Mouse (Mus musculus) E14TG2a.4 (cell line): ENCODE measurements around the gene Sco2.

Source experiments
- H3K27me3 ChIP-seq: 2 replicates; pipeline ENCODE4 v1.6.1; 2014; ENCODE audit warnings: low read length, control low read depth; ENCODE audit not compliant: insufficient read depth
- H3K36me3 ChIP-seq: 2 replicates; pipeline ENCODE4 v1.6.1; 2014; ENCODE audit warnings: low read length, control low read depth; ENCODE audit not compliant: insufficient read depth
- H3K4me1 ChIP-seq: replicated peaks from 2 replicates; pipeline ENCODE4 v1.6.1; 2014; ENCODE audit warnings: low read depth, low read length, control low read depth
- H3K4me3 ChIP-seq: replicated peaks from 2 replicates; pipeline ENCODE4 v1.5.1; 2014; ENCODE audit warnings: mild to moderate bottlenecking, low read length
- H3K9me3 ChIP-seq: 2 replicates; pipeline ENCODE4 v1.6.1; 2014; ENCODE audit warnings: low read length, control low read depth
- CTCF ChIP-seq: conservative IDR thresholded peaks from 2 replicates; pipeline ENCODE4 v1.5.1; 2014; ENCODE audit warnings: low read length
- NANOG ChIP-seq: IDR thresholded peaks from 2 replicates; pipeline ENCODE4 v1.6.1; 2014; ENCODE audit warnings: borderline replicate concordance, low read length, mixed read lengths
- POU5F1 ChIP-seq: IDR thresholded peaks from 2 replicates; pipeline ENCODE4 v1.6.1; 2014; ENCODE audit warnings: low read length, borderline replicate concordance

The Sco2 gene

GRCm38 (mm10) chr15:89398146-89398545 is 24.5 kb upstream of the Sco2 start:
- TF ChIP-seq CTCF (no peak), NANOG (no peak), POU5F1 (no peak)
- Histone ChIP-seq H3K4me3 (no peak overlapping the region), H3K27me3 (peaks cover 7% of the 10 kb centered on the region; the same call in 1 of the 2 replicates), H3K4me1 (peaks cover 32% of the 10 kb centered on the region), H3K9me3 (no peaks in the 10 kb centered on the region), H3K36me3 (no peaks in the 10 kb centered on the region)

- TF ChIP-seq CTCF (no peak), POU5F1 (no peak), NANOG (no peak)
- peaks cover 29% of the 10 kb centered on the region for H3K4me1 ChIP-seq
- no peaks in the 10 kb centered on the region for H3K36me3 ChIP-seq
- H3K9me3 ChIP-seq, result no peaks in the 10 kb centered on the region
- H3K27me3 ChIP-seq, result peaks cover 11% of the 10 kb centered on the region; the same call in 1 of the 2 replicates
- H3K4me3 ChIP-seq, result no peak overlapping the region
Observed at GRCm38 (mm10) chr15:89396883-89397282, 23.2 kb upstream of the Sco2 start.

GRCm38 (mm10) chr15:89390081-89390480 is 16.4 kb upstream of the Sco2 start:
- Histone ChIP-seq H3K27me3 (peaks cover 56% of the 10 kb centered on the region), H3K4me1 (peaks cover 38% of the 10 kb centered on the region), H3K4me3 (no peak overlapping the region), H3K9me3 (no peaks in the 10 kb centered on the region), H3K36me3 (no peaks in the 10 kb centered on the region)
- no peak for TF ChIP-seq POU5F1
- no peak for TF ChIP-seq NANOG
- no peak for TF ChIP-seq CTCF

GRCm38 (mm10) chr15:89387127-89387526 is 13.5 kb upstream of the Sco2 start:
- TF ChIP-seq NANOG (no peak), CTCF (no peak), POU5F1 (no peak)
- Histone ChIP-seq H3K4me3 (peak overlapping the region; percentile 64), H3K27me3 (peaks cover 76% of the 10 kb centered on the region), H3K9me3 (no peaks in the 10 kb centered on the region), H3K36me3 (no peaks in the 10 kb centered on the region), H3K4me1 (peaks cover 45% of the 10 kb centered on the region)

GRCm38 (mm10) chr15:89384617-89385016 is 11.0 kb upstream of the Sco2 start, which contains the start of gene Klhdc7b:
Gene Klhdc7b, plus strand, starts transcription at chr15:89384917.
- TF ChIP-seq NANOG (no peak), CTCF (no peak), POU5F1 (no peak)
- H3K36me3 ChIP-seq, result no peaks in the 10 kb centered on the region
- H3K9me3 ChIP-seq, result no peaks in the 10 kb centered on the region
- H3K4me3 ChIP-seq, result peak within 1 kb of the TSS; percentile 74
- peaks cover 46% of the 10 kb centered on the region for H3K4me1 ChIP-seq
- peaks cover 85% of the 10 kb centered on the region for H3K27me3 ChIP-seq

- H3K4me3 ChIP-seq, result peak overlapping the region; percentile 76
- no peak for TF ChIP-seq NANOG
- no peak for TF ChIP-seq POU5F1
- TF ChIP-seq CTCF, result no peak
- H3K9me3 ChIP-seq, result no peaks in the 10 kb centered on the region
- no peaks in the 10 kb centered on the region for H3K36me3 ChIP-seq
- H3K4me1 ChIP-seq, result peaks cover 44% of the 10 kb centered on the region
- H3K27me3 ChIP-seq, result peaks cover 67% of the 10 kb centered on the region
Observed at GRCm38 (mm10) chr15:89379429-89379828, 5.8 kb upstream of the Sco2 start.

- peak within 1 kb of the TSS; percentile 76 for H3K4me3 ChIP-seq
- peaks cover 48% of the 10 kb centered on the region for H3K4me1 ChIP-seq
- TF ChIP-seq CTCF, result no peak
- no peak for TF ChIP-seq NANOG
- no peak for TF ChIP-seq POU5F1
- no peaks in the 10 kb centered on the region for H3K36me3 ChIP-seq
- no peaks in the 10 kb centered on the region for H3K9me3 ChIP-seq
- H3K27me3 ChIP-seq, result peaks cover 62% of the 10 kb centered on the region
Observed at GRCm38 (mm10) chr15:89378831-89379401, 5.3 kb upstream of the Sco2 start, which contains the start of gene Odf3b. Gene Odf3b, minus strand, starts transcription at chr15:89379282.

- Histone ChIP-seq H3K9me3 (no peaks in the 10 kb centered on the region), H3K4me1 (peaks cover 50% of the 10 kb centered on the region), H3K36me3 (peaks cover under 1% of the 10 kb centered on the region; the same call in 1 of the 2 replicates), H3K27me3 (peaks cover 59% of the 10 kb centered on the region), H3K4me3 (peak overlapping the region; percentile 76)
- TF ChIP-seq CTCF, result no peak
- TF ChIP-seq NANOG, result no peak
- TF ChIP-seq POU5F1, result no peak
Observed at GRCm38 (mm10) chr15:89377938-89378828, 4.5 kb upstream of the Sco2 start.
